In the genomic region with DNA sequence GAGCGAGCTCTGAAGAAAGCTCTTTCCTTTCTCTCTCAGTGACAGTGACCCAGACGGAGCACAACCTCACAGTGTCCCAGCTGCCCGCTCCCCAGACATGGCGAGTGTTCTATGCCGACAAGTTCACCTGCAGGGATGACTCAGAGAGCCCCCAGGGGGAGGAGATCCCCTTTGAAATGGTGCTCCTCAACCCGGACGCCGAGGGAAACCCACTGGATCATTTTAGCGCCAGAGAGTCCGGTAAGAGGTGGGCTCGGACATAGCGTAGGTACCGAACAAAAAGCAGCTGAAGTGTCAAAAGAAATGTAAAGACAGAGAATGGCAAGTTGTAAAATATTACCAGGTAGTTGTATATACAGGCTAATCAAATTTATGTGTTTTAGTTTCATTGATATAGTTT, we compare ENCODE assay signal across 32 mouse cellular contexts.
"Had no signal": no experiment of that assay in that cellular context is flagged by ENCODE, and none has a peak within 500 bp of the region (broad histone marks: within the 10 kb centered on the region; RNA-seq: fewer than 3 reads in every experiment).

No protein-coding gene starts in this region.

- H3K9ac ChIP-seq: heart, embryonic 12.5 days; heart, embryonic 13.5 days; heart, embryonic 15.5 days; hindbrain, embryonic 12.5 days; hindbrain, embryonic 13.5 days; hindbrain, embryonic 14.5 days; hindbrain, embryonic 15.5 days; intestine, embryonic 15.5 days; kidney, embryonic 15.5 days had no signal

- H3K9me3 ChIP-seq: heart, embryonic 10.5 days; heart, embryonic 12.5 days; heart, embryonic 13.5 days; heart, embryonic 15.5 days; hindbrain, embryonic 10.5 days; hindbrain, embryonic 12.5 days; hindbrain, embryonic 13.5 days; hindbrain, embryonic 15.5 days; intestine, embryonic 15.5 days; kidney, embryonic 15.5 days had no signal

- H3K36me3 ChIP-seq: hindbrain, embryonic 15.5 days; intestine, embryonic 15.5 days had no signal

- ATAC-seq: hindbrain, embryonic 16.5 days; hindbrain, postnatal 0 days; inflammation-experienced regulatory T-cells, adult 6 months; intestine, embryonic 15.5 days had no signal

- H3K4me3 ChIP-seq: heart, embryonic 10.5 days; heart, embryonic 12.5 days; heart, embryonic 13.5 days; heart, embryonic 15.5 days; hindbrain, embryonic 10.5 days; hindbrain, embryonic 12.5 days; hindbrain, embryonic 13.5 days; hindbrain, embryonic 15.5 days; intestine, embryonic 15.5 days; kidney, embryonic 15.5 days; layer of hippocampus, adult 2 months had no signal

- DNase-seq: heart, postnatal 10 days; heart, postnatal 14 days; heart, postnatal 36 days; kidney, adult 11 months; kidney, adult 18-20 months; kidney, adult 2 months; kidney, adult 8-10 months; kidney, adult 9 months; kidney, postnatal 10 days; kidney, postnatal 14 days; kidney, postnatal 25 days; kidney, postnatal 36 days; kidney, postnatal 4 days; layer of hippocampus, adult 9-11 months; layer of hippocampus, postnatal 36 days had no signal

- H3K27me3 ChIP-seq: heart, embryonic 12.5 days; heart, embryonic 13.5 days; heart, embryonic 15.5 days; hindbrain, embryonic 12.5 days; hindbrain, embryonic 13.5 days; hindbrain, embryonic 15.5 days; intestine, embryonic 15.5 days; kidney, embryonic 15.5 days had no signal

- H3K27ac ChIP-seq: heart, embryonic 10.5 days; heart, embryonic 13.5 days; heart, embryonic 15.5 days; hindbrain, embryonic 10.5 days; hindbrain, embryonic 12.5 days; hindbrain, embryonic 13.5 days; hindbrain, embryonic 14.5 days; hindbrain, embryonic 15.5 days; hindbrain, postnatal 0 days; intestine, embryonic 15.5 days; kidney, embryonic 15.5 days; kidney, postnatal 0 days; layer of hippocampus, adult 2 months had no signal

- H3K4me2 ChIP-seq: heart, embryonic 11.5 days; heart, embryonic 12.5 days; heart, embryonic 13.5 days; heart, embryonic 15.5 days; hindbrain, embryonic 12.5 days; hindbrain, embryonic 13.5 days; hindbrain, embryonic 14.5 days; hindbrain, embryonic 15.5 days; intestine, embryonic 15.5 days; kidney, embryonic 15.5 days had no signal

- H3K4me1 ChIP-seq: heart, embryonic 12.5 days; heart, embryonic 13.5 days; hindbrain, embryonic 12.5 days; hindbrain, embryonic 13.5 days; hindbrain, embryonic 15.5 days; intestine, embryonic 15.5 days; kidney, embryonic 15.5 days had no signal
